Mouse (Mus musculus) limb, embryonic 11.5 days (tissue): Measurements from ENCODE around the gene Dysf. TPM values are rescaled to one million over a fixed set of nuclear protein-coding genes. Genes with fewer than 3 reads are reported as not detected.

ENCODE experiments used
- ATAC-seq: fragments of 200-750 bp; cut with Nextera tagmentation; 2 replicates; pipeline ENCODE4 v1.8.0; 2017; ENCODE audit warnings: low read depth; ENCODE audit not compliant: insufficient number of reproducible peaks, low FRiP score, low TSS enrichment
- DNase-seq: peaks from one replicate; pipeline ENCODE4 v3.0.0-alpha.2; 2015; ENCODE audit warnings: low spot score
- H3K27ac ChIP-seq: fragments of 300-500 bp; sonication (generic); replicated peaks from 2 replicates; pipeline ENCODE4 v1.5.1; 2014; ENCODE audit warnings: low read depth, mild to moderate bottlenecking, low read length
- H3K27me3 ChIP-seq: fragments of 300-500 bp; sonication (generic); 2 replicates; pipeline ENCODE4 v1.6.1; 2014; ENCODE audit warnings: mild to moderate bottlenecking, low read length, mixed read lengths; ENCODE audit not compliant: control insufficient read depth, insufficient read depth
- H3K36me3 ChIP-seq: fragments of 300-500 bp; sonication (generic); 2 replicates; pipeline ENCODE4 v1.6.1; 2014; ENCODE audit warnings: mild to moderate bottlenecking, low read length, moderate library complexity, mixed read lengths; ENCODE audit not compliant: control insufficient read depth, insufficient read depth
- H3K4me1 ChIP-seq: fragments of 300-500 bp; sonication (generic); 2 replicates; pipeline ENCODE4 v1.6.1; 2014; ENCODE audit warnings: low read length, mixed read lengths; ENCODE audit not compliant: control insufficient read depth, insufficient read depth
- H3K4me2 ChIP-seq: fragments of 300-500 bp; sonication (generic); 2 replicates; pipeline ENCODE4 v1.6.1; 2014; ENCODE audit warnings: low read depth, mild to moderate bottlenecking, moderate library complexity; ENCODE audit not compliant: severe bottlenecking
- H3K4me3 ChIP-seq: fragments of 300-500 bp; sonication (generic); 2 replicates; pipeline ENCODE4 v1.5.1; 2014; ENCODE audit warnings: low read depth, low read length
- H3K9ac ChIP-seq: fragments of 300-500 bp; sonication (generic); 2 replicates; pipeline ENCODE4 v1.6.1; 2014; ENCODE audit warnings: mild to moderate bottlenecking, low read length
- H3K9me3 ChIP-seq: fragments of 300-500 bp; sonication (generic); 2 replicates; pipeline ENCODE4 v1.6.1; 2016; ENCODE audit warnings: low read length; ENCODE audit not compliant: control insufficient read depth
- WGBS: fragments of 180-500 bp; shearing (Covaris S2); extraction: QIAGEN DNeasy Blood & Tissue Kit; methylation state at CpG from one replicate; pipeline ENCODE4 v1.1.7; 2014; 5-methylcytosine and 5-hydroxymethylcytosine counted together
- polyA plus RNA-seq: library from polyadenylated mRNA; unstranded; fragments of >200 nt; fragmentation: Nextera tagmentation; extraction: Ambion mirVana; gene quantifications from 2 replicates; pipeline ENCODE4 v1.2.1, GENCODE M21; 2014

Gene Dysf
- polyA plus RNA-seq, 1 experiment from 2014 or later = 16.7 TPM

DNA sequence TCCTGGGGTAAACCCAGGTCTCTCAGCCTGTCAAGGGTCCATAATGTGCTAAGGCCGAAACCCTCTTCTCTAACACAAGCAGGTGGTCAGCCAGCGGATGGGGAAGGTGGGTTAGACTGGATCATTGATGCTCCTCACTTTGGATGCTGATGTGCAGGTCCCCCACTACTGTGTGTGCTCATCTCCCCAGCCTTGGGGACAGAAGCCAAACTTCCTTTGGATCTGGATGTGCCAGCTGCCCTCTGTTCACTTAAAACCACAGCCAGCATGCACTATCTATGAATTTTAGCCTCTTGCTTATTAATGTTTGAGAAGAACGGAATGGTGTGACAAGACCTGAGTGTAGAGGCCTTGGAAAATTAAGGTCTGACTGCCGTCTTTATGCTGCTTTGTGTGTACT is 150.7 kb downstream of the Dysf start:
- no peaks in the 10 kb centered on the region for H3K9me3 ChIP-seq
- DNase-seq (no peak), ATAC-seq (no peak)
- no peak overlapping the region for H3K4me3 ChIP-seq
- H3K27me3 ChIP-seq = no peaks in the 10 kb centered on the region
- H3K9ac ChIP-seq = no peak overlapping the region
- H3K4me2 ChIP-seq = no peak overlapping the region
- WGBS = 92% methylated on average over 4 of the region's 4 CpGs
- no peaks in the 10 kb centered on the region for H3K36me3 ChIP-seq
- H3K4me1 ChIP-seq = peaks cover 9% of the 10 kb centered on the region; the same call in 1 of the 2 replicates
- no peak overlapping the region for H3K27ac ChIP-seq

DNA sequence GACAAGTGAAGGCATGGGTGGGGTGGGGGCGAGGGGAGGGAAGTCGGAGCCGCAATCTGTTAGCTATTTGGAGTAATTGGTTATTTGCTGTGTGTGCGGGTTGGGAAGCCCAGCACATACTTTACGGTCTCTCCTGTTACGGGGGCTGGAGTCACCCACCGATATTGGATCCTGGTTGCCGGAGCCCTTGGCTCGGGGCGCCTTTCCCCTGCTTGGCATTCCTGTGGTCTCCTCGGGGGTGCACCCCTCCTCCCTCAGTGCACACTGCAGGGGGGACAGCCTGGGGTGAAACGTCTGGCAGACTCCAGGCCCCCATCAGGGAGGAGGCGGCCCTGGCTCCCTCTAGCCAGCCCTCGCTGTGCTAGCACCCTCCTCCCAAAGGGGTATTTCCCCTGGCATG is 159.2 kb downstream of the Dysf start:
- Histone ChIP-seq H3K27ac (no peak overlapping the region), H3K9ac (no peak overlapping the region), H3K36me3 (no peaks in the 10 kb centered on the region), H3K4me3 (no peak overlapping the region), H3K4me1 (peaks cover 3% of the 10 kb centered on the region; the same call in 1 of the 2 replicates), H3K9me3 (no peaks in the 10 kb centered on the region), H3K4me2 (no peak overlapping the region), H3K27me3 (no peaks in the 10 kb centered on the region)
- 36% methylated on average over 14 of the region's 14 CpGs for WGBS
- DNase-seq (no peak), ATAC-seq (no peak)

DNA sequence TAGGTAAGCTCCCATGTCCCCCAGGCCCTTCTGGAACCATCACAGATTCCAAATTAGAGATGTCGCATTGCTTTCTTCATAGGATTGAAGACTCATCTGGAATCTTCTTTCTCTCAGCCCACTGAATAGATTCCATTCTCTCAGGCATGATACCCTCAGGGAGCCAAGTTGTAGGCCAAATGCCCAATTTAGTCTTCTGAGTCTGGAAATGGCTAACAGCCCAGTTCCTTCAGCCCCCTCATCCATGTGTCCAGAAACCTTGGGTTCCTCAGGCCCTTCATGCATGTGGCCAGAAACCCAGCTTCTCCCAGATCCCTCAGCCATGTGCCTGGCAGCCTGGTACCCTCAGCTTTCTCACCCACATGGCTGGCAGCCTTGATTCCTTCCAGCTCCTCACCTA is 160.2 kb downstream of the Dysf start:
- ATAC-seq (no peak), DNase-seq (no peak)
- Histone ChIP-seq H3K4me1 (peaks cover 3% of the 10 kb centered on the region; the same call in 1 of the 2 replicates), H3K9me3 (no peaks in the 10 kb centered on the region), H3K4me2 (no peak overlapping the region), H3K4me3 (no peak overlapping the region), H3K9ac (no peak overlapping the region), H3K27me3 (no peaks in the 10 kb centered on the region), H3K27ac (no peak overlapping the region), H3K36me3 (no peaks in the 10 kb centered on the region)
- 100% methylated on average over 1 of the region's 1 CpGs for WGBS

DNA sequence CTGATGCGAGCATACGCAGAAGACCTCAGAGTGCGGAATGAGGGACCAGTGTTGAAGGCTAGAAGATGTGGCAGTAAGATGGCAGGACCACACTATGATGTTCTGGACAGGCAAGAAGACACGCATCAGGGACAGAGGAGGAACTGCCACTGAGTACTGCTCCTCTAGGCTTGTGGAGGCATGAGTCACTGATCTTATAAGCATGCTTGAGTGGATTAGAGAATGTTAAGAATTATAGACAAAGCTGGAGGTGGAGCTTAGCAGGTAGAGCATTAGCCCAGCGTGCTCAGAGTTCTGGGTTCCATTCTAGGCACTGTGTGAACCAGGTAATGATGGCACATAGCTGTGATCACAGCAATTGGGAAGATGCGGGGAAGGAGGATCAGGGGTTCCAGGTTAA is 165.2 kb downstream of the Dysf start:
- no peaks in the 10 kb centered on the region; the same call in 1 of the 2 replicates for H3K9me3 ChIP-seq
- H3K27ac ChIP-seq = no peak overlapping the region
- H3K27me3 ChIP-seq = no peaks in the 10 kb centered on the region
- 90% methylated on average over 6 of the region's 6 CpGs for WGBS
- no peaks in the 10 kb centered on the region for H3K4me1 ChIP-seq
- H3K4me3 ChIP-seq = no peak overlapping the region
- ATAC-seq (no peak), DNase-seq (no peak)
- H3K36me3 ChIP-seq = no peaks in the 10 kb centered on the region
- no peak overlapping the region for H3K4me2 ChIP-seq
- no peak overlapping the region for H3K9ac ChIP-seq

DNA sequence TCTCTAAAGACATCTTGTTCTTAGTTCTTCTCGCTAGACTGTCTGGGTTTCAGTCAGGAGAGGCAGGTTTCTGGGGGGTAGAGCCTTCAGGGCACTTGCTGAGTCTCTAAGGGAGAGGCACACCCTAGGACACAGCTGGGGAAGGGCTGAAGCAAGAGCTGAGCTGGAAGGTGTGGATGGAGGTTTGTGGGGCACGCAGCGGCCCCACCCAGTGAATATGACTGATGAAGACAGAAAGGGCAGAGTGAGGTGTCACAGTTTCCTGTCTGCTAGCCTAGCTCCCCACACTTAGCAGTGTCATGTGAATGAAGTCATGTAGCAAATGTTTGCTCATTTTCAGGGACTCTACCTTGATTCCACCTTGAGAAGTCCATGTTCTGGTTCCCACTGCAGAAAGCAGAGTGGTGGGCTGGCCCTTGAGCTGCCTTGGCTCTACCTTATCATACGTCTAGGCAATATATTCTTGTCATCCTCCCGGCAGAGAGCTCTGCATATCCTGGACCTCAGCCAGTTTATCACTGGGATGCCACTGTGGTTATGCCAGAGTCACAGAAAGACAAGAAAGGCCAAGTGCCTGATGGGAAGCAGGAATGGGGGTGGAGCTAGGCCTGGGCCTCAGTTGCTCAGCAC is 170.5 kb downstream of the Dysf start:
- H3K9me3 ChIP-seq = no peaks in the 10 kb centered on the region; the same call in 1 of the 2 replicates
- ATAC-seq (no peak), DNase-seq (no peak)
- no peak overlapping the region for H3K9ac ChIP-seq
- no peak overlapping the region for H3K4me2 ChIP-seq
- no peaks in the 10 kb centered on the region for H3K27me3 ChIP-seq
- H3K4me1 ChIP-seq = no peaks in the 10 kb centered on the region
- WGBS = 86% methylated on average over 5 of the region's 5 CpGs
- no peak overlapping the region for H3K27ac ChIP-seq
- no peak overlapping the region for H3K4me3 ChIP-seq
- no peaks in the 10 kb centered on the region for H3K36me3 ChIP-seq

DNA sequence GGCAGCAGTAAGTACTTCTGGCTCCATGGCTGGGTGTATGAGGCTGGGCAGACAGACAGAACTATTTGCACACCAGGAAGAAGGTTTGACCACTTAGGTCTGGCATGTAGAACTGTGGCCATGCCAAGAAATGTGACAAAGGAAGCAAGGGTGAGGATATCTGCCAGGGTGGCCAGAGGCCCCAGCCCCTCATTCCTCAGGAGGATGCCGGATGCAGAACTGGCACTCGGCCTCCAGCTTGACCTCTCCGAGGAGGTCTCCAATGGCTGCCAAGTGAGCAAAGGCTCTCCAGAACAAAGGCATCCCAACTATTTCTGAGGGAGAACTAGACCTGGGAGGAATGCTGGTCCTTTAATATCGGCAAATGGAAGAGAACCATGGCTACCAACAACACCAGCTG is 173.1 kb downstream of the Dysf start:
- Histone ChIP-seq H3K4me3 (no peak overlapping the region), H3K27ac (no peak overlapping the region), H3K4me2 (no peak overlapping the region), H3K9ac (no peak overlapping the region), H3K9me3 (no peaks in the 10 kb centered on the region; the same call in 1 of the 2 replicates), H3K36me3 (no peaks in the 10 kb centered on the region), H3K27me3 (no peaks in the 10 kb centered on the region), H3K4me1 (no peaks in the 10 kb centered on the region)
- WGBS = 59% methylated on average over 4 of the region's 4 CpGs
- no peak for ATAC-seq
- DNase-seq = no peak

DNA sequence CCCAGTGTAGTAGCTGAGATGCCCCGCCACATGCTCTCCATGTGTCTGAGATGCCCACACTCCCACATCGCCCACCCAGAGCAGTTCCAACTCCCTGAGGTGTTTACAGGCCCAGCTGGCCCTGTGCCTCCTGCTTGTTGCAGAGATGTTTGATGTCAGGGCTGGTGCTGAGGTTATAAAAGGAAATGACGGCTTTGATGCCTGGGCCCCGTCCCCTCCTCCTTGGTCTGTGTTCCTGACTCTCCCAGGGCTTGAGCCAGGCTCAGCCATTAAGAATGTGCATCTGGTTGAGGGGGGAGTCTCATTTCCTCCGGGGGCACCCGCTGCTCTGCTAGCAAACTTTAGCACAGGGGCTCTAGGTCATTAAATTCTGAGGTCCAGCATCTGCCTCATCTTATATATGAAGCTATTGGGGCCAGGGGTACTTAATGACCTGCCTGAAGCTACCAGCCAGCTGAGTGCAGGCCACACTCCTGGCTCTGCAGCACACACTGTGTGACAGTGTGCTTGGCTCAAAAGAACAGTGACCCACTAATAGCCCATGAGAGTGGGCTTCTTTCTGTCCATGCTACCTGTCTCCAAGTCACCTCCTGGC is 183.4 kb downstream of the Dysf start:
- no peaks in the 10 kb centered on the region for H3K9me3 ChIP-seq
- no peaks in the 10 kb centered on the region for H3K27me3 ChIP-seq
- DNase-seq (peak; percentile 84), ATAC-seq (peak; percentile 87)
- H3K27ac ChIP-seq = peak overlapping the region; percentile 73
- H3K36me3 ChIP-seq = no peaks in the 10 kb centered on the region
- H3K4me1 ChIP-seq = peaks cover 12% of the 10 kb centered on the region
- no peak overlapping the region for H3K9ac ChIP-seq
- H3K4me3 ChIP-seq = no peak overlapping the region
- 14% methylated on average over 6 of the region's 6 CpGs for WGBS
- no peak overlapping the region for H3K4me2 ChIP-seq

DNA sequence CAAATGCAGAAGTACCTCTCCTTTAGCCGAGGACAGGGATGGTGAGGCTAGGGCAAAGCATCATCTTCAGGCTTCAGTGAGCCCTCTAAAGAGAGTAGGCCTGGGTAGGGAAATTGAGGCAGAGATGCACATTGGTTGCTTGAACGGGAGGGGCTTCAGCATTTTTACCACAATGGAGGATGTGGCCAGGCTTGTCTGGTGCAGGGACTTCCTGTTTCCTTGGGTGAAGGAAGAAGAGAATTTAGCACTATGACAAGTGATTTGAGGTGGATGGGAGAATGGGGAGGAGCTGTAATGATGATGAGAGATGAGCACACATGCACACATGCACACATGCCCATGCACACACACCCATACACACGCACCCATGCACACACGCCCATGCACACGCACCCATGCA is 188.1 kb downstream of the Dysf start:
- Histone ChIP-seq H3K27ac (0 out of 2 replicates have a peak overlapping the region, but pooled peaks have one; percentile 16), H3K36me3 (no peaks in the 10 kb centered on the region), H3K9me3 (no peaks in the 10 kb centered on the region), H3K4me3 (no peak overlapping the region), H3K4me1 (peaks cover 26% of the 10 kb centered on the region), H3K9ac (no peak overlapping the region), H3K4me2 (no peak overlapping the region), H3K27me3 (no peaks in the 10 kb centered on the region)
- WGBS = 96% methylated on average over 5 of the region's 5 CpGs
- ATAC-seq (no peak), DNase-seq (no peak)
